Comparison of ENCODE assay signal across 9 mouse cellular contexts in genomic region chr4:56791373-56791772, GRCm38 (mm10). TPM values are rescaled to one million over a fixed set of nuclear protein-coding genes. Genes with fewer than 3 reads are reported as not detected.
DNase-seq lines count a peak whose midpoint lies in the region; ATAC-seq and TF ChIP-seq lines count a peak whose summit lies in the region.
"Had no signal": no experiment of that assay in that cellular context is flagged by ENCODE, and none has a peak within 500 bp of the region (broad histone marks: within the 10 kb centered on the region; RNA-seq: fewer than 3 reads in every experiment).

No protein-coding gene starts in this region.

- no peaks in the 10 kb centered on the region for H3K27me3 ChIP-seq in kidney, postnatal 0 days (ENCODE audit: insufficient read depth, low read length)
- H3K27me3 ChIP-seq in liver, embryonic 14.5 days (ENCODE audit: control insufficient read depth, insufficient read depth, low read length), result no peaks in the 10 kb centered on the region

- peak; percentile 59 for TF ChIP-seq CTCF in kidney, postnatal 0 days (IDR thresholded peaks at IDR 0.05; ENCODE audit: low read depth)
- peak; percentile 51 for TF ChIP-seq CTCF in liver, embryonic 14.5 days (IDR thresholded peaks at IDR 0.05; ENCODE audit: low read depth)

- no peak overlapping the region for H3K9ac ChIP-seq in kidney, postnatal 0 days (ENCODE audit: low read depth, low read length)
- H3K9ac ChIP-seq in liver, embryonic 14.5 days (replicated peaks), result no peak overlapping the region
- H3K9ac ChIP-seq: hindbrain, embryonic 14.5 days had no signal

- H3K4me1 ChIP-seq in kidney, postnatal 0 days (replicated peaks; ENCODE audit: insufficient read depth, low read length), result no peaks in the 10 kb centered on the region
- H3K4me1 ChIP-seq in liver, embryonic 14.5 days (replicated peaks; ENCODE audit: control insufficient read depth in 2 of 2, insufficient read depth in 2 of 2, low read length in 1 of 2), result no peaks in the 10 kb centered on the region

- peaks cover 82% of the 10 kb centered on the region for H3K36me3 ChIP-seq in kidney, postnatal 0 days (ENCODE audit: insufficient read depth, low read length)
- H3K36me3 ChIP-seq in liver, embryonic 14.5 days (replicated peaks; ENCODE audit: control insufficient read depth, insufficient read depth, low read depth), result peaks cover 47% of the 10 kb centered on the region

- no peaks in the 10 kb centered on the region for H3K9me3 ChIP-seq in kidney, postnatal 0 days (replicated peaks; ENCODE audit: low read length)
- H3K9me3 ChIP-seq in liver, embryonic 14.5 days (ENCODE audit: control insufficient read depth, low read length), result no peaks in the 10 kb centered on the region

- WGBS in kidney, postnatal 0 days, result 33% methylated on average over 1 of the region's 1 CpGs
- 44% methylated on average over 1 of the region's 1 CpGs for WGBS in liver, embryonic 14.5 days (ENCODE audit: insufficient replicate concordance)

- ATAC-seq in kidney, postnatal 0 days (replicated peaks; ENCODE audit: low FRiP score, low read depth), result no peak
- no peak for ATAC-seq in liver, embryonic 14.5 days (ENCODE audit: insufficient read depth)

- no peak overlapping the region for H3K4me3 ChIP-seq in kidney, postnatal 0 days (replicated peaks; ENCODE audit: low read depth, low read length)
- H3K4me3 ChIP-seq in liver, embryonic 14.5 days (ENCODE audit: insufficient read depth in 1 of 2, low read depth in 2 of 2, low read length in 2 of 2), result no peak overlapping the region

- DNase-seq in kidney, postnatal 0 days (ENCODE audit: low spot score), result peak; percentile 12
- no peak for DNase-seq in kidney, adult 8-10 months
- DNase-seq in 3T3-L1 (ENCODE audit: low read depth, low spot score), result peak; percentile 38
- peak; percentile 8 for DNase-seq in CD4-positive helper T cell, adult 2 months (ENCODE audit: low read depth, low spot score)
- no peak for DNase-seq in liver, embryonic 14.5 days (ENCODE audit: low read depth in 3 of 3, low spot score in 3 of 3)
- DNase-seq in urinary bladder, postnatal 14 days (ENCODE audit: low spot score), result no peak
- DNase-seq in layer of hippocampus, adult 9-11 months, result no peak

- no peak for TF ChIP-seq EP300 in liver, embryonic 14.5 days (IDR thresholded peaks at IDR 0.05; ENCODE audit: low read depth)

- H3K27ac ChIP-seq in kidney, postnatal 0 days, result no peak overlapping the region
- H3K27ac ChIP-seq in liver, embryonic 14.5 days, result no peak overlapping the region
- H3K27ac ChIP-seq: hindbrain, embryonic 14.5 days had no signal

- H3K4me2 ChIP-seq in kidney, postnatal 0 days (ENCODE audit: low read length), result no peak overlapping the region
- H3K4me2 ChIP-seq in liver, embryonic 14.5 days (ENCODE audit: low read depth), result no peak overlapping the region
- H3K4me2 ChIP-seq: hindbrain, embryonic 14.5 days had no signal

RNA-seq across cellular contexts. Expression of gene Elp1, which starts 10.8 kb away (rescaled TPM):
- 24.9 and 25.8 TPM in 2 replicates for polyA plus RNA-seq in kidney, postnatal 0 days (2015; fragmentation: Nextera tagmentation; extraction: Ambion mirVana)
- polyA plus RNA-seq in liver, embryonic 14.5 days (2012; rRNA removed), result 10.1 and 11.8 TPM in 2 replicates
- polyA plus RNA-seq in liver, embryonic 14.5 days (2014; fragmentation: Nextera tagmentation; extraction: Ambion mirVana), result 13.4 and 15.0 TPM in 2 replicates

RNA-seq across cellular contexts. Expression of gene Fam206a, which starts 10.8 kb away (rescaled TPM):
- polyA plus RNA-seq in kidney, postnatal 0 days (2015; fragmentation: Nextera tagmentation; extraction: Ambion mirVana), result 11.5 and 12.4 TPM in 2 replicates
- 2.3 and 2.8 TPM in 2 replicates for polyA plus RNA-seq in liver, embryonic 14.5 days (2012; rRNA removed)
- 5.6 and 6.0 TPM in 2 replicates for polyA plus RNA-seq in liver, embryonic 14.5 days (2014; fragmentation: Nextera tagmentation; extraction: Ambion mirVana)

RNA-seq across cellular contexts. Expression of gene Actl7a, which starts 48.2 kb away (rescaled TPM):
- polyA plus RNA-seq in kidney, postnatal 0 days (2015; fragmentation: Nextera tagmentation; extraction: Ambion mirVana), result not detected in 2 replicates
- polyA plus RNA-seq in liver, embryonic 14.5 days (2012; rRNA removed), result not detected in 2 replicates
- polyA plus RNA-seq in liver, embryonic 14.5 days (2014; fragmentation: Nextera tagmentation; extraction: Ambion mirVana), result not detected in 2 replicates
- polyA plus RNA-seq: hindbrain, embryonic 14.5 days; liver, embryonic 16.5 days had no signal

RNA-seq across cellular contexts. Expression of gene Actl7b, which starts 50.1 kb away (rescaled TPM):
- polyA plus RNA-seq in kidney, postnatal 0 days (2015; fragmentation: Nextera tagmentation; extraction: Ambion mirVana), result not detected in 2 replicates
- polyA plus RNA-seq in liver, embryonic 14.5 days (2012; rRNA removed), result not detected in 2 replicates
- not detected in 2 replicates for polyA plus RNA-seq in liver, embryonic 14.5 days (2014; fragmentation: Nextera tagmentation; extraction: Ambion mirVana)
- polyA plus RNA-seq: hindbrain, embryonic 14.5 days; liver, embryonic 16.5 days had no signal

RNA-seq across cellular contexts. Expression of gene Gm26657, which starts 51.5 kb away (rescaled TPM):
- not detected in 2 replicates for polyA plus RNA-seq in kidney, postnatal 0 days (2015; fragmentation: Nextera tagmentation; extraction: Ambion mirVana)
- polyA plus RNA-seq in liver, embryonic 14.5 days (2012; rRNA removed), result not detected in 2 replicates
- polyA plus RNA-seq in liver, embryonic 14.5 days (2014; fragmentation: Nextera tagmentation; extraction: Ambion mirVana), result not detected in 2 replicates
- polyA plus RNA-seq: hindbrain, embryonic 14.5 days; liver, embryonic 16.5 days had no signal

Comparison
In these comparisons a context has a peak if more than half of its experiments do, and no peak if none do; other contexts are left out.
1. DNase-seq: peak in kidney, postnatal 0 days (single experiment), 3T3-L1 (single experiment) and CD4-positive helper T cell, adult 2 months (single experiment); none in kidney, adult 8-10 months (0 of 2), liver, embryonic 14.5 days (0 of 3), urinary bladder, postnatal 14 days (single experiment) and layer of hippocampus, adult 9-11 months (single experiment).